8 mouse cellular contexts compared by ENCODE assay signal in genomic region chr14:121405120-121405519, GRCm38 (mm10). TPM values are rescaled to one million over a fixed set of nuclear protein-coding genes. Genes with fewer than 3 reads are reported as not detected.
A peak's percentile ranks its signal among the peaks of the same experiment; 100 is the strongest.
DNase-seq lines count a peak whose midpoint lies in the region; ATAC-seq and TF ChIP-seq lines count a peak whose summit lies in the region.

No protein-coding gene starts in this region.

- no peak overlapping the region for H3K27ac ChIP-seq in kidney, postnatal 0 days
- no peak overlapping the region for H3K27ac ChIP-seq in forebrain, embryonic 10.5 days
- H3K27ac ChIP-seq in layer of hippocampus, adult 2 months: no peak overlapping the region

- H3K36me3 ChIP-seq in kidney, postnatal 0 days (ENCODE audit: insufficient read depth, low read length): no peaks in the 10 kb centered on the region
- H3K36me3 ChIP-seq in forebrain, embryonic 10.5 days (replicated peaks): no peaks in the 10 kb centered on the region

- ATAC-seq in kidney, postnatal 0 days (replicated peaks; ENCODE audit: low FRiP score, low read depth): no peak
- no peak for ATAC-seq in monocyte, adult 5-6 weeks (replicated peaks; ENCODE audit: insufficient number of reproducible peaks, low FRiP score, low TSS enrichment, poor library complexity, severe bottlenecking)

- no peak for TF ChIP-seq CTCF in kidney, postnatal 0 days (IDR thresholded peaks at IDR 0.05; ENCODE audit: low read depth)
- no peak for TF ChIP-seq CTCF in layer of hippocampus, adult 2 months (conservative IDR thresholded peaks at IDR 0.05)

- no peak for DNase-seq in kidney, postnatal 0 days (ENCODE audit: low spot score)
- DNase-seq in kidney, adult 18-20 months: no peak
- DNase-seq in forebrain, embryonic 10.5 days (ENCODE audit: extremely low spot score, low spot score): no peak
- DNase-seq in kidney, postnatal 4 days: peak; percentile 28 to 42
- DNase-seq in neural tube, embryonic 10.5 days (ENCODE audit: extremely low spot score, low spot score): peak; percentile 19
- no peak for DNase-seq in right cerebral cortex, postnatal 14 days
- no peak for DNase-seq in layer of hippocampus, adult 2 months (ENCODE audit: low spot score in 2 of 2)

- H3K4me2 ChIP-seq in kidney, postnatal 0 days (ENCODE audit: low read length): peak overlapping the region; percentile 28; the same call in 1 of the 2 replicates

- H3K9ac ChIP-seq in kidney, postnatal 0 days (ENCODE audit: low read depth, low read length): no peak overlapping the region

- H3K27me3 ChIP-seq in kidney, postnatal 0 days (ENCODE audit: insufficient read depth, low read length): no peaks in the 10 kb centered on the region
- H3K27me3 ChIP-seq in forebrain, embryonic 10.5 days (ENCODE audit: poor library complexity, severe bottlenecking): 0 out of 2 replicates have a peak, but pooled peaks cover 7% of the 10 kb centered on the region

- WGBS in kidney, postnatal 0 days: 36% methylated on average over 13 of the region's 13 CpGs
- 43% methylated on average over 13 of the region's 13 CpGs for WGBS in forebrain, embryonic 10.5 days

- H3K4me3 ChIP-seq in kidney, postnatal 0 days (replicated peaks; ENCODE audit: low read depth, low read length): no peak overlapping the region
- H3K4me3 ChIP-seq in forebrain, embryonic 10.5 days: peak overlapping the region; percentile 43
- no peak overlapping the region for H3K4me3 ChIP-seq in layer of hippocampus, adult 2 months

- H3K4me1 ChIP-seq in kidney, postnatal 0 days (replicated peaks; ENCODE audit: insufficient read depth, low read length): no peaks in the 10 kb centered on the region
- H3K4me1 ChIP-seq in forebrain, embryonic 10.5 days: peaks cover 9% of the 10 kb centered on the region

- no peaks in the 10 kb centered on the region for H3K9me3 ChIP-seq in kidney, postnatal 0 days (replicated peaks; ENCODE audit: low read length)
- no peaks in the 10 kb centered on the region for H3K9me3 ChIP-seq in forebrain, embryonic 10.5 days

RNA-seq across cellular contexts. Expression of gene Stk24, which starts 25.3 kb away (rescaled TPM):
- polyA plus RNA-seq in kidney, postnatal 0 days (2015; fragmentation: Nextera tagmentation; extraction: Ambion mirVana): 33.2 and 36.6 TPM in 2 replicates
- 38.4 and 43.4 TPM in 2 replicates for polyA plus RNA-seq in forebrain, embryonic 10.5 days (2016; fragmentation: Nextera tagmentation; extraction: Ambion mirVana)
- 267 to 321 TPM (median 302 TPM) in 3 replicates for total RNA-seq in monocyte, adult 5-6 weeks (2017)
- 10 to 100 TPM; 66.0 to 68.1 TPM for total RNA-seq in layer of hippocampus, adult 2 months (2021)

Comparison
In these comparisons a context has a peak if more than half of its experiments do, and no peak if none do; other contexts are left out.
1. DNase-seq: peak in kidney, postnatal 4 days (2 of 2) and neural tube, embryonic 10.5 days (single experiment); none in kidney, postnatal 0 days (single experiment), kidney, adult 18-20 months (single experiment), forebrain, embryonic 10.5 days (single experiment), right cerebral cortex, postnatal 14 days (single experiment) and layer of hippocampus, adult 2 months (0 of 2).